Mouse (Mus musculus) liver, embryonic 13.5 days (tissue): Measurements from ENCODE around the gene Ppl. TPM values are rescaled to one million over a fixed set of nuclear protein-coding genes. Genes with fewer than 3 reads are reported as not detected.
A peak's percentile ranks its signal among the peaks of the same experiment; 100 is the strongest.

Source experiments
- ATAC-seq: fragments of 200-750 bp; cut with Nextera tagmentation; 2 replicates; pipeline ENCODE4 v1.8.0; 2017; ENCODE audit warnings: low read depth, mild to moderate bottlenecking, moderate number of reproducible peaks, moderate library complexity
- DNase-seq: peaks from one replicate; pipeline ENCODE4 v3.0.0; 2022
- H3K27ac ChIP-seq: fragments of 300-500 bp; sonication (generic); 2 replicates; pipeline ENCODE4 v1.5.1; 2015; ENCODE audit warnings: moderate library complexity, mild to moderate bottlenecking, inconsistent platforms
- H3K27me3 ChIP-seq: fragments of 300-500 bp; sonication (generic); 2 replicates; pipeline ENCODE4 v1.6.1; 2015; ENCODE audit warnings: mild to moderate bottlenecking, inconsistent platforms
- H3K36me3 ChIP-seq: fragments of 300-500 bp; sonication (generic); 2 replicates; pipeline ENCODE4 v1.6.1; 2015; ENCODE audit warnings: mild to moderate bottlenecking, inconsistent platforms
- H3K4me1 ChIP-seq: fragments of 300-500 bp; sonication (generic); replicated peaks from 2 replicates; pipeline ENCODE4 v1.6.1; 2015; ENCODE audit warnings: inconsistent platforms
- H3K4me2 ChIP-seq: fragments of 300-500 bp; sonication (generic); 2 replicates; pipeline ENCODE4 v1.6.1; 2015; ENCODE audit warnings: inconsistent platforms, mild to moderate bottlenecking, moderate library complexity
- H3K4me3 ChIP-seq: fragments of 300-500 bp; sonication (generic); replicated peaks from 2 replicates; pipeline ENCODE4 v1.5.1; 2015; ENCODE audit warnings: mild to moderate bottlenecking, inconsistent platforms
- H3K9ac ChIP-seq: fragments of 300-500 bp; sonication (generic); 2 replicates; pipeline ENCODE4 v1.6.1; 2015; ENCODE audit warnings: mild to moderate bottlenecking, inconsistent platforms
- H3K9me3 ChIP-seq: fragments of 300-500 bp; sonication (generic); replicated peaks from 2 replicates; pipeline ENCODE4 v1.6.1; 2016; ENCODE audit warnings: inconsistent platforms
- WGBS: fragments of 180-500 bp; shearing (Covaris S2); methylation state at CpG from one replicate; pipeline ENCODE4 v1.1.7; 2015; ENCODE audit not compliant: insufficient replicate concordance; 5-methylcytosine and 5-hydroxymethylcytosine counted together
- polyA plus RNA-seq: library from polyadenylated mRNA; unstranded; fragments of >200 nt; fragmentation: Nextera tagmentation; extraction: Ambion mirVana; gene quantifications from 2 replicates; pipeline ENCODE4 v1.2.1, GENCODE M21; 2015

Ppl gene
- polyA plus RNA-seq, 1 experiment from 2014 or later, result 0.14 TPM

GRCm38 (mm10) chr16:5074341-5074740 is 57.9 kb downstream of the Ppl start:
- Histone ChIP-seq H3K4me1 (no peaks in the 10 kb centered on the region), H3K4me2 (no peak overlapping the region), H3K4me3 (no peak overlapping the region), H3K9me3 (no peaks in the 10 kb centered on the region), H3K9ac (no peak overlapping the region), H3K27ac (no peak overlapping the region), H3K27me3 (no peaks in the 10 kb centered on the region), H3K36me3 (peaks cover 94% of the 10 kb centered on the region)
- ATAC-seq (no peak), DNase-seq (no peak)
- WGBS, result 83% methylated on average over 5 of the region's 5 CpGs

GRCm38 (mm10) chr16:5071974-5072373 is 60.2 kb downstream of the Ppl start:
- H3K27me3 ChIP-seq, result no peaks in the 10 kb centered on the region
- ATAC-seq (no peak), DNase-seq (no peak)
- no peak overlapping the region for H3K4me2 ChIP-seq
- H3K4me3 ChIP-seq, result no peak overlapping the region
- H3K9ac ChIP-seq, result no peak overlapping the region
- H3K36me3 ChIP-seq, result peaks cover 87% of the 10 kb centered on the region
- no peaks in the 10 kb centered on the region for H3K4me1 ChIP-seq
- H3K27ac ChIP-seq, result no peak overlapping the region
- 85% methylated on average over 7 of the region's 7 CpGs for WGBS
- H3K9me3 ChIP-seq, result no peaks in the 10 kb centered on the region

GRCm38 (mm10) chr16:5070321-5070720 is 61.9 kb downstream of the Ppl start:
- H3K36me3 ChIP-seq, result peaks cover 84% of the 10 kb centered on the region
- H3K4me2 ChIP-seq, result no peak overlapping the region
- no peaks in the 10 kb centered on the region for H3K27me3 ChIP-seq
- no peak overlapping the region for H3K4me3 ChIP-seq
- ATAC-seq (no peak), DNase-seq (no peak)
- H3K9ac ChIP-seq, result no peak overlapping the region
- 91% methylated on average over 3 of the region's 3 CpGs for WGBS
- H3K4me1 ChIP-seq, result no peaks in the 10 kb centered on the region
- no peak overlapping the region for H3K27ac ChIP-seq
- no peaks in the 10 kb centered on the region for H3K9me3 ChIP-seq

- Histone ChIP-seq H3K9ac (no peak overlapping the region), H3K27me3 (no peaks in the 10 kb centered on the region), H3K36me3 (peaks cover 72% of the 10 kb centered on the region), H3K4me2 (no peak overlapping the region), H3K9me3 (no peaks in the 10 kb centered on the region), H3K4me3 (no peak overlapping the region), H3K4me1 (no peaks in the 10 kb centered on the region), H3K27ac (no peak overlapping the region)
- 83% methylated on average over 4 of the region's 4 CpGs for WGBS
- no peak for DNase-seq
- ATAC-seq, result no peak
Observed at GRCm38 (mm10) chr16:5063472-5063871, 68.7 kb downstream of the Ppl start.

- DNase-seq (no peak), ATAC-seq (no peak)
- no peak overlapping the region for H3K4me2 ChIP-seq
- no peaks in the 10 kb centered on the region for H3K9me3 ChIP-seq
- 79% methylated on average over 1 of the region's 1 CpGs for WGBS
- peaks cover 68% of the 10 kb centered on the region for H3K36me3 ChIP-seq
- H3K9ac ChIP-seq, result no peak overlapping the region
- no peak overlapping the region for H3K4me3 ChIP-seq
- H3K4me1 ChIP-seq, result no peaks in the 10 kb centered on the region
- no peak overlapping the region for H3K27ac ChIP-seq
- no peaks in the 10 kb centered on the region for H3K27me3 ChIP-seq
Observed at GRCm38 (mm10) chr16:5058114-5058513, 74.1 kb downstream of the Ppl start.

GRCm38 (mm10) chr16:5050251-5051110 is 81.7 kb downstream of the Ppl start:
- peak; percentile 75 for ATAC-seq
- WGBS, result under 1% methylated on average over 78 of the region's 78 CpGs

GRCm38 (mm10) chr16:5049774-5050234 is 82.4 kb downstream of the Ppl start, which contains the start of the genes Glyr1 and Ubn1:
Gene Glyr1 (minus strand): TSS chr16:5049863.
Gene Ubn1 (plus strand): TSS chr16:5050057.
- DNase-seq (peak; percentile 99), ATAC-seq (peak; percentile 95)
- H3K9ac ChIP-seq, result peak within 1 kb of the TSS; percentile 98
- no peaks in the 10 kb centered on the region for H3K9me3 ChIP-seq
- H3K27me3 ChIP-seq, result no peaks in the 10 kb centered on the region
- peaks cover 43% of the 10 kb centered on the region for H3K36me3 ChIP-seq
- peaks cover 32% of the 10 kb centered on the region for H3K4me1 ChIP-seq
- peak within 1 kb of the TSS; percentile 98 for H3K4me3 ChIP-seq
- peak within 1 kb of the TSS; percentile 92 for H3K4me2 ChIP-seq
- peak within 1 kb of the TSS; percentile 97 for H3K27ac ChIP-seq
- 0% methylated on average over 55 of the region's 56 CpGs for WGBS

More at GRCm38 (mm10) chr16:5050251-5051110, 81.7 kb downstream of the Ppl start:
- H3K9me3 ChIP-seq, result no peaks in the 10 kb centered on the region
- H3K27ac ChIP-seq, result peak overlapping the region; percentile 97
- peak overlapping the region; percentile 97 for H3K9ac ChIP-seq
- peak overlapping the region; percentile 98 for H3K4me3 ChIP-seq
- DNase-seq, result peak; percentile 65
- peaks cover 32% of the 10 kb centered on the region for H3K4me1 ChIP-seq
- no peaks in the 10 kb centered on the region for H3K27me3 ChIP-seq
- H3K36me3 ChIP-seq, result peaks cover 43% of the 10 kb centered on the region
- peak overlapping the region; percentile 92 for H3K4me2 ChIP-seq

GRCm38 (mm10) chr16:5049182-5049773 is 82.9 kb downstream of the Ppl start:
- H3K36me3 ChIP-seq, result peaks cover 48% of the 10 kb centered on the region
- under 1% methylated on average over 38 of the region's 38 CpGs for WGBS

GRCm38 (mm10) chr16:5045322-5045721 is 86.9 kb downstream of the Ppl start:
- no peak overlapping the region for H3K4me2 ChIP-seq
- no peak overlapping the region for H3K9ac ChIP-seq
- no peak overlapping the region for H3K27ac ChIP-seq
- DNase-seq (no peak), ATAC-seq (no peak)
- no peaks in the 10 kb centered on the region for H3K27me3 ChIP-seq
- H3K4me3 ChIP-seq, result no peak overlapping the region
- no peaks in the 10 kb centered on the region for H3K9me3 ChIP-seq
- WGBS, result 94% methylated on average over 3 of the region's 3 CpGs
- H3K36me3 ChIP-seq, result peaks cover 72% of the 10 kb centered on the region
- H3K4me1 ChIP-seq, result peaks cover 19% of the 10 kb centered on the region

More at GRCm38 (mm10) chr16:5049182-5049773, 82.9 kb downstream of the Ppl start:
- peak overlapping the region; percentile 87 for H3K27ac ChIP-seq
- H3K27me3 ChIP-seq, result no peaks in the 10 kb centered on the region
- ATAC-seq (peak; percentile 49), DNase-seq (no peak)
- H3K9ac ChIP-seq, result peak overlapping the region; percentile 98
- peak overlapping the region; percentile 98 for H3K4me3 ChIP-seq
- H3K4me2 ChIP-seq, result peak overlapping the region; percentile 89
- H3K4me1 ChIP-seq, result peaks cover 32% of the 10 kb centered on the region
- no peaks in the 10 kb centered on the region for H3K9me3 ChIP-seq

GRCm38 (mm10) chr16:5036649-5037234 is 95.5 kb downstream of the Ppl start:
- DNase-seq (no peak), ATAC-seq (no peak)
- Histone ChIP-seq H3K36me3 (peaks cover 95% of the 10 kb centered on the region), H3K4me2 (no peak overlapping the region), H3K4me3 (no peak overlapping the region), H3K27ac (no peak overlapping the region), H3K9ac (no peak overlapping the region), H3K27me3 (no peaks in the 10 kb centered on the region), H3K9me3 (no peaks in the 10 kb centered on the region), H3K4me1 (no peaks in the 10 kb centered on the region)
- 89% methylated on average over 5 of the region's 5 CpGs for WGBS
